Mouse (Mus musculus): ENCODE results near the gene Gm20388. TPM values are rescaled to one million over a fixed set of nuclear protein-coding genes. Genes with fewer than 3 reads are reported as not detected.
A peak's percentile ranks its signal among the peaks of the same experiment; 100 is the strongest.

The Gm20388 gene
- total RNA-seq, 2 experiments from 2014 or later: 8.8 TPM

DNA sequence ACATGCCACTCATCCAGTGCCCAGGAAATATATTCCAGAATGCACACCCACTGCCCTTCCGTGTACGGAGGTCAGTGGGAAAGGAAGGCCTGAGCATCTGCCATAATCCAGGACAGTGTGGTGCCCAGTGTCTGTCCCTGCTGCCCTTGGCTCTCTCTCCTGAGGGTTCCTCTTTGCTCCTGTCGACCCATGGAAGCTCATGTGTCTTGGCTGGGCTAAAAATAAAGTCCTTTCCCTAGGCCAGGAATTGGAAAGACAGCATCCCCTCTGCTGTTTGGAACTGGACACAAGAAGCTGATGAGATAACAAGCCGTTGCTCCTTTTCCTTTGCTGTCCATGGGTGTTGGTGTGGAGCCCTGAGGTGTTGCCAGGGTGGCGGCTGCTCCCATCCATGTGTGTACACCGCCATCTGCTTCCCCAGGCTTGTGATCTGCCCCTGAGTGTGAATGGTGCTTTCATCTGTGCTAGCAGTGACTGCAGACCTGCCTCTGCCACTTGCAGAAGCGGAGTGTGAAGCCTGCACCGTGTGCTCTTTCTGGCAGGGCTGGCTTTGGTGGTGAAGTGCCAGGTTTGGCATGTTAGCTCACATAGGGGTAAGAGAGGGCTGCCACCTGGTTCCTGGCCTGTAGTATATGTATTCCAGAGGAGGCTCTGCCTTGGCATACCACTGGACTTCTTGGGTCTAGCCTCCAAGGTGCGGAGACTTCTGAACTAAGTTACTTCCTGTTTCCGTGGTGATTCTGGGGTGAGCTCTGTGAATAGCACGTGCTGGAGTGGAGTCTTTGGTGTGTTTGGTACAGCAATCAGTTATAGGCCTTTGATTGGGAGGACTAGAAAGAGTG, 4371.3 kb downstream of the Gm20388 start:
- no peak for DNase-seq (ENCODE audit: extremely low spot score in 1 of 2, low spot score in 1 of 2)

- DNase-seq (ENCODE audit: extremely low spot score in 1 of 2, low spot score in 1 of 2): no peak
These were observed 4372.4 kb downstream of the Gm20388 start for GRCm38 (mm10) chr8:124282878-124283630.

DNA sequence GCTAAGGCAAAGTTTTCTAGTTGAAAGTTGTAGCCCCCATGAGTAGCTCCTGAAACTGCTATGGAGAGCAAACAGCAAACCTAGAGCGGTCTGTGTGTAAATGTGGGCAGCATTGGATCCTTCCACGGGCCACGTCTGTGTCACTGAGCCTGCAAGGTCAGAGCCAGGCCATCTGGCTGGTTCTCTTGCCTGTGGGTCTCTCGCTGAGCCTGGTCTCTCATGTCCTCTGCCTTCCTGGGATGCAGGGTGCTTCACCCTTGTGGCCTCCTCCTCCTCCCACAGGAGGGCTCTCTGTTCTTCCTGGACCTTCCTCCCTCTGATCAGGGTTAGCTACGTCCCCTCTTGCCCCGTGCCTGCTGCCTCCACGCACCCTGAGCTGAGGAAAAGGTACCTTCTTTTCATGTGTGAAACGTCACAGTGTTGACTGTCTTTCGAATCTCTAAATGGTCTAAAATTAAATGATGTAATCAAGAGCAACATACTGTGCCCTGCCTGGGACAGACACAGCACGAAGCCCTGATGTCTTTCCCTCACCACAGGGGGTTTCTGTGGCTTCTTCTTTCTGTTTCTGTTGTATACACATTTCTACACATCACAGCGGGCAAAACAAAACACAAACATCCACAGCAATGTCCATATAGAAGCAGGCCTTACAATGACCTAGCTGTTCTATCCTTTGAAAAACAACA, 4373.1 kb downstream of the Gm20388 start:
- DNase-seq (ENCODE audit: extremely low spot score in 1 of 2, low spot score in 1 of 2): peak in 1 of 2 experiments; percentile 7

- no peak for DNase-seq (ENCODE audit: extremely low spot score in 1 of 2, low spot score in 1 of 2)
These were observed 4373.7 kb downstream of the Gm20388 start for GRCm38 (mm10) chr8:124284333-124284711.

DNA sequence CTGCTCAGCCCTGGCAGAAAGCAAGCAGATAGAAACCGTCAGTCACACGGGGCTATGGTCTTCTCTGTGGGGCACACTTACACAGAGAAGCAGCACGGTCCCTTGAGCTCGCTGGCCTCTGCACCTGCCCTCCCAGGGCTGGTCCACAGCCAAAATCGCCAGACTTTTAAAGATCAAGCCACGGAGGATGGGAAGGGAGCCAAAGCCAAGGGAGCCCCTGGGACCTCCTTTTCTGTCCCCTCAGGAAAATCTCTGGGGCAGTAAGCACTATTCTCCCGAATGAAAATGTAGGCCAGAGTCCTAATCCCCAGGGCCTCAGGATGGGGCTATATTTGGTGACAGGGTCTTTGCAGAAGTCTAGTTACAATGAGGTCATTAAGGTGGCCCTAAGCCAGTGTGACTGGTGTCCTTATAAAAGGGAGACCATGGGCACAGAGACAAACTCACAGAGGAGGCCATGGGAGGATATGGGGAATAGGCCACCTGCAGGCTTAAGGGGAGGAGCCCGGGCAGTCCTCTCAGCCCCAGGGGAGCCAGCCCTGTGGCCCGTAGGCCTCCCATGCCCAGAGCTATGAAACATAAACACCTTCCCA, 4374.4 kb downstream of the Gm20388 start:
- DNase-seq (ENCODE audit: extremely low spot score in 1 of 2, low spot score in 1 of 2): no peak

DNA sequence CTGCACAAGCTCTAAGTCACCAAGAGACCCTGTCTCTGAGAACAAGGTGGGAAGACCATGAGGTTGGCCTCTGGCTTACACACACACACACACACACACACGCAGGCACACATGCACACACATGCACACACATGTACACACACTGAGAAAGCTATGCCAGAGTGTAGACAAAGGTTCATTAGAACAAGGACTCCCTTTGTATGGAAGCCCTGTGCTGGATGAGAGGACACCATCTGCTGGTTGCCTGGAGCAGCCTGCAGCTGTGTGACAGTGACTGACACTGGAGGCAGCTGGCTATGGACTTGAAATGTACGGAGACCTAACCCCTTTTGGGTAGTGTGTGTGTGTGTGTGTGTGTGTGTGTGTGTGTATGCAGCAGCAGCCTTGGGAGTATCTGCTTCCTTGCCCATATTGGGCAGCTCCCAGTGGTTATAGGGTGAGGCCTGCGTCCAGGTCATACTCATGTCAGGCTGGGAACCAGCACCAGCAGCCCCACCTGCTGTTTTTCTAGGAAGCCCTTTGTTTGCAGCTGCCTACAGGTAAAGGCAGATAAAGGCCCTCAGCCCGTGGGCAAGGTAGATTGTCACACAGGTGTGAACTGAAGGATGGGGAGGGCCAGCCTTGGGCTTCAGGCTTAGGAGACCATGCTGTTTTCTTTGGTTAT, 4376.0 kb downstream of the Gm20388 start:
- DNase-seq (ENCODE audit: extremely low spot score in 1 of 2, low spot score in 1 of 2): no peak

- no peak for DNase-seq (ENCODE audit: extremely low spot score in 1 of 2, low spot score in 1 of 2)
These were observed 4377.7 kb downstream of the Gm20388 start for GRCm38 (mm10) chr8:124288215-124288864.

- DNase-seq (ENCODE audit: extremely low spot score in 1 of 2, low spot score in 1 of 2): no peak
These were observed 4378.9 kb downstream of the Gm20388 start for GRCm38 (mm10) chr8:124289481-124290050.

DNA sequence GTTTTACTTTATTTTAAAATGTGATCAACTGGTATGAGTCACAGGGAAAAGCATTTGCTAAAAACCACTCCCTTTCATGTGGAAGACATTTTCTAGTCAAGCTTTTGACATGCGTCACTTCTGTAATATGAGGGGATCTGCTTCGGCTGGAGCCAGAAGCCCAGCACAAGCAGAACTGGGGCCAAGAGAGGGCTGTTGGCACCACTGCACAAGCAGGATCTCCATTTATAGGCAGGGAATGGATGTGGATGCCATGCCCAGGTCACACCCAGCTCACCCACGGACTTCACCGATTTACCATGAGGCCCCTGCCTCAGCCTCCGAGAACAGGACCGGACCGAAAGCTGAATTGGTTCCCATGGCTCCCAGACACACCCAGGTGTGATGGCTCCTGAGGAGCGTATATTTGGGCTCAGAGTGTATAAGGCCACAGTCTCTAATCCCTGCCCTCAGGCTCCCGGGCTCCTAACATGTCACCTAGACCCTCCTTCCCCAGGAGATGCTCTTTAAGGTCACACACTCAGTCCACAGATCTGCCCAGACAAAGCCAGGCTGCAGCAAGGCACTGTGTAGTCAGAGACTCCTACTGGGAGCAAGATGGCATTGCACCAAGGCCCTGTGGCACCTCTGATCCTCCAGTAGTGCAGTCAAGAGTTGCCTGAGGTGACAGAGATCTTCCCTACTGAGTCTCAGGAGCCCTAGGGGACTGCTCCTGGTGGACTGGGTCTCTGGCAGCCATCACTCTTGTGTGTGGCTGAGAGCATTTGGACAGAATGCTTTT, 4380.5 kb downstream of the Gm20388 start:
- DNase-seq (ENCODE audit: extremely low spot score in 1 of 2, low spot score in 1 of 2): no peak

GRCm38 (mm10) chr8:124291693-124292092, 4381.1 kb downstream of the Gm20388 start:
- no peak for DNase-seq (ENCODE audit: extremely low spot score in 1 of 2, low spot score in 1 of 2)

DNA sequence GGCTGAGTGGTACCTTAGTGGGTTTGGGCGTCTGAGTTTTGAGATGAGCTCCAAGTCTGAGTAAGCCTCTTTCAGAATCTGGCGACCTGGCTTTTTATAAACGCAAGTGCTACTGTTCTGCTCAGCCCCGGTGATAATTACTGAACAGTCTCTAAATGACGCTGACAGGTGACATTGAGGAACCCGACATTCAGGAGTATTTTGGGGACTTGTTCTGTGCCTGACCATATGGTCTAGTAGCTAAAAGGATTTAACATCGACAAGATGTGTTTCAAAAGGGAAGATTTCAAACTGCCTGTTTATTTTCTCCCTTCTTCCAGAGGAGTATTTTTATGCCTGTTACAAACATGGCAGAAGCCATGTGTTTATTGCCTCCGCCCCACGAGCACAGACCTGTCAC, 4382.3 kb downstream of the Gm20388 start:
- DNase-seq (ENCODE audit: extremely low spot score in 1 of 2, low spot score in 1 of 2): no peak

GRCm38 (mm10) chr8:124294425-124294824, 4383.8 kb downstream of the Gm20388 start:
- DNase-seq (ENCODE audit: extremely low spot score in 1 of 2, low spot score in 1 of 2): no peak

- no peak for DNase-seq (ENCODE audit: extremely low spot score in 1 of 2, low spot score in 1 of 2)
These were observed 4384.3 kb downstream of the Gm20388 start for GRCm38 (mm10) chr8:124294900-124295299.

GRCm38 (mm10) chr8:124295357-124295756, 4384.7 kb downstream of the Gm20388 start:
- DNase-seq (ENCODE audit: extremely low spot score in 1 of 2, low spot score in 1 of 2): no peak

DNA sequence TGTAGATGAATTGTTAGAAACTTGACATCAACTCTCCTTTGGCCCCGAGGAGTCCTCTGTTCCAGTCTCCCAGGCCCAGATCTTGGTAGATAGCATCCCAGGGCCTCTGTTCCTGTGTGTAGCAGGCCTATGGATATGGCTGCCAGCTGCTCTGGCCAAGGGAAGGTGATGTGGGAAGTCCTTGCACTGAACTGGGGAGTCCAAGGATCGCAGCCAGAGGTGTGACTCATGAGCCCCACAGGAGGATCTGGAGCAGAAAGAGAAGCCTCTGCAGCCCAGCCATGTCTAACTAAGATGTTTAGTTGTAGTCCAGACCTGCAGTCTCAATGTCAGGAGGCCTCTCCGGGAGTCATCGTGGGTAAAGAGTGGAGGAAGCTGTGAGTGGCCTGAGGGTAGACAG, 4390.9 kb downstream of the Gm20388 start:
- DNase-seq (ENCODE audit: extremely low spot score in 1 of 2, low spot score in 1 of 2): no peak

- DNase-seq (ENCODE audit: extremely low spot score in 1 of 2, low spot score in 1 of 2): no peak
These were observed 4391.4 kb downstream of the Gm20388 start for GRCm38 (mm10) chr8:124301935-124302555.

- DNase-seq (ENCODE audit: extremely low spot score in 1 of 2, low spot score in 1 of 2): no peak
These were observed 4392.7 kb downstream of the Gm20388 start for GRCm38 (mm10) chr8:124303211-124303902.

DNA sequence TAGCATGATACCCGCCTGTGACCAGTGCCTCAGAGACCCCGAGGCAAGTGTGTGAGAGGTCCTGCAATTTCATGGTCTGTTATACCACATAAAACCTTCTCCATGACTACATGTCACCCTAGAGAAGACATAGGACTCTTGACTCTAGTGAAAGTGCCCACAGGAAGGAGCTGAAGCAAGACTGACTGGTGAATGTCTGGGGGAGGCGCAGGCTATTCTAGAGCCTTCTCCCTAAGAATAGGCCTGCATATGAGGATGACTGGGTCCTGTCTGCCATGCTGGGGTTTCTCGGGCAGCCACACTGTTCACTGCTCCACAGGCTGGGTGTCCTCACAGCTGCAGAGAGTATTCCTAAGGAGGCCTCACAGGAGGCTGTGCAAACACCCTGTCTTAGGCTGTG, 4393.5 kb downstream of the Gm20388 start:
- DNase-seq (ENCODE audit: extremely low spot score in 1 of 2, low spot score in 1 of 2): no peak
